Mouse (Mus musculus) E14TG2a.4 (cell line): ENCODE measurements at regions not wholly inside any gene's neighbourhood (a gene's known extent, or its start where the extent isn't known, plus 50 kb on each side); places are given as distances from the start of the nearest gene placed in this dataset.

ENCODE experiments used
- H3K27me3 ChIP-seq: 2 replicates; pipeline ENCODE4 v1.6.1; 2014; ENCODE audit warnings: low read length, control low read depth; ENCODE audit not compliant: insufficient read depth
- H3K36me3 ChIP-seq: 2 replicates; pipeline ENCODE4 v1.6.1; 2014; ENCODE audit warnings: low read length, control low read depth; ENCODE audit not compliant: insufficient read depth
- H3K4me1 ChIP-seq: replicated peaks from 2 replicates; pipeline ENCODE4 v1.6.1; 2014; ENCODE audit warnings: low read depth, low read length, control low read depth
- H3K4me3 ChIP-seq: replicated peaks from 2 replicates; pipeline ENCODE4 v1.5.1; 2014; ENCODE audit warnings: mild to moderate bottlenecking, low read length
- H3K9me3 ChIP-seq: 2 replicates; pipeline ENCODE4 v1.6.1; 2014; ENCODE audit warnings: low read length, control low read depth
- CTCF ChIP-seq: conservative IDR thresholded peaks from 2 replicates; pipeline ENCODE4 v1.5.1; 2014; ENCODE audit warnings: low read length
- NANOG ChIP-seq: IDR thresholded peaks from 2 replicates; pipeline ENCODE4 v1.6.1; 2014; ENCODE audit warnings: borderline replicate concordance, low read length, mixed read lengths
- POU5F1 ChIP-seq: IDR thresholded peaks from 2 replicates; pipeline ENCODE4 v1.6.1; 2014; ENCODE audit warnings: low read length, borderline replicate concordance

- Histone ChIP-seq H3K27me3 (no peaks in the 10 kb centered on the region), H3K36me3 (no peaks in the 10 kb centered on the region), H3K4me1 (no peaks in the 10 kb centered on the region), H3K4me3 (no peak overlapping the region), H3K9me3 (peaks cover 9% of the 10 kb centered on the region; the same call in 1 of the 2 replicates)
- TF ChIP-seq NANOG (no peak), CTCF (no peak), POU5F1 (no peak)
Observed at GRCm38 (mm10) chr13:51304631-51305030, 103.8 kb upstream of the S1pr3 start.

- H3K9me3 ChIP-seq, result no peaks in the 10 kb centered on the region
- H3K4me3 ChIP-seq, result no peak overlapping the region
- no peaks in the 10 kb centered on the region for H3K27me3 ChIP-seq
- TF ChIP-seq NANOG (no peak), CTCF (no peak), POU5F1 (no peak)
- H3K4me1 ChIP-seq, result peaks cover 3% of the 10 kb centered on the region; the same call in 1 of the 2 replicates
- no peaks in the 10 kb centered on the region for H3K36me3 ChIP-seq
Observed at GRCm38 (mm10) chr13:51309446-51309845, 99.0 kb upstream of the S1pr3 start.

- no peaks in the 10 kb centered on the region for H3K36me3 ChIP-seq
- no peak for TF ChIP-seq NANOG
- TF ChIP-seq POU5F1, result no peak
- TF ChIP-seq CTCF, result no peak
- H3K4me1 ChIP-seq, result peaks cover 7% of the 10 kb centered on the region; the same call in 1 of the 2 replicates
- no peak overlapping the region for H3K4me3 ChIP-seq
- no peaks in the 10 kb centered on the region for H3K27me3 ChIP-seq
- no peaks in the 10 kb centered on the region for H3K9me3 ChIP-seq
Observed at GRCm38 (mm10) chr13:51310041-51310440, 98.4 kb upstream of the S1pr3 start.

GRCm38 (mm10) chr13:51311679-51312255, 96.7 kb upstream of the S1pr3 start:
- no peaks in the 10 kb centered on the region for H3K36me3 ChIP-seq

GRCm38 (mm10) chr13:51313129-51313850, 95.1 kb upstream of the S1pr3 start:
- H3K36me3 ChIP-seq, result no peaks in the 10 kb centered on the region
- H3K4me1 ChIP-seq, result peaks cover 7% of the 10 kb centered on the region; the same call in 1 of the 2 replicates
- H3K4me3 ChIP-seq, result no peak overlapping the region
- no peaks in the 10 kb centered on the region for H3K27me3 ChIP-seq
- H3K9me3 ChIP-seq, result peaks cover 6% of the 10 kb centered on the region; the same call in 1 of the 2 replicates
- TF ChIP-seq CTCF (no peak), NANOG (no peak), POU5F1 (no peak)

More at GRCm38 (mm10) chr13:51311679-51312255, 96.7 kb upstream of the S1pr3 start:
- Histone ChIP-seq H3K4me1 (peaks cover 7% of the 10 kb centered on the region; the same call in 1 of the 2 replicates), H3K27me3 (no peaks in the 10 kb centered on the region), H3K4me3 (no peak overlapping the region), H3K9me3 (no peaks in the 10 kb centered on the region)
- TF ChIP-seq POU5F1 (no peak), NANOG (no peak), CTCF (no peak)

GRCm38 (mm10) chr13:51314541-51314977, 93.9 kb upstream of the S1pr3 start:
- Histone ChIP-seq H3K9me3 (peaks cover 6% of the 10 kb centered on the region; the same call in 1 of the 2 replicates), H3K4me1 (peaks cover 7% of the 10 kb centered on the region; the same call in 1 of the 2 replicates), H3K27me3 (no peaks in the 10 kb centered on the region), H3K4me3 (no peak overlapping the region), H3K36me3 (no peaks in the 10 kb centered on the region)
- TF ChIP-seq CTCF (no peak), POU5F1 (no peak), NANOG (no peak)

GRCm38 (mm10) chr13:51315008-51315778, 93.2 kb upstream of the S1pr3 start:
- Histone ChIP-seq H3K36me3 (no peaks in the 10 kb centered on the region), H3K4me1 (peaks cover 7% of the 10 kb centered on the region; the same call in 1 of the 2 replicates), H3K27me3 (no peaks in the 10 kb centered on the region), H3K4me3 (no peak overlapping the region), H3K9me3 (peaks cover 6% of the 10 kb centered on the region; the same call in 1 of the 2 replicates)
- no peak for TF ChIP-seq POU5F1
- TF ChIP-seq NANOG, result no peak
- TF ChIP-seq CTCF, result no peak

GRCm38 (mm10) chr13:51315779-51316041, 92.7 kb upstream of the S1pr3 start:
- H3K27me3 ChIP-seq, result no peaks in the 10 kb centered on the region
- TF ChIP-seq CTCF (no peak), POU5F1 (no peak), NANOG (no peak)
- peaks cover 6% of the 10 kb centered on the region; the same call in 1 of the 2 replicates for H3K9me3 ChIP-seq
- peaks cover 7% of the 10 kb centered on the region; the same call in 1 of the 2 replicates for H3K4me1 ChIP-seq
- H3K4me3 ChIP-seq, result no peak overlapping the region
- H3K36me3 ChIP-seq, result no peaks in the 10 kb centered on the region
